Mouse (Mus musculus) forebrain, embryonic 13.5 days (tissue): ENCODE data around the gene Mydgf. TPM values are rescaled to one million over a fixed set of nuclear protein-coding genes. Genes with fewer than 3 reads are reported as not detected.

Experiments
- ATAC-seq: fragments of 200-750 bp; cut with Nextera tagmentation; 2 replicates; pipeline ENCODE4 v1.8.0; 2017
- H3K27ac ChIP-seq: fragments of 300-500 bp; sonication (generic); 2 replicates; pipeline ENCODE4 v1.5.1; 2015; ENCODE audit warnings: inconsistent platforms, mild to moderate bottlenecking, moderate library complexity
- H3K27me3 ChIP-seq: fragments of 300-500 bp; sonication (generic); 2 replicates; pipeline ENCODE4 v1.6.1; 2015; ENCODE audit warnings: mild to moderate bottlenecking, inconsistent platforms
- H3K36me3 ChIP-seq: fragments of 300-500 bp; sonication (generic); 2 replicates; pipeline ENCODE4 v1.6.1; 2015; ENCODE audit warnings: mild to moderate bottlenecking, inconsistent platforms; ENCODE audit not compliant: poor library complexity, severe bottlenecking
- H3K4me1 ChIP-seq: fragments of 300-500 bp; sonication (generic); 2 replicates; pipeline ENCODE4 v1.6.1; 2015; ENCODE audit warnings: inconsistent platforms
- H3K4me2 ChIP-seq: fragments of 300-500 bp; sonication (generic); 2 replicates; pipeline ENCODE4 v1.6.1; 2015; ENCODE audit warnings: inconsistent platforms, mild to moderate bottlenecking, moderate library complexity
- H3K4me3 ChIP-seq: fragments of 300-500 bp; sonication (generic); 2 replicates; pipeline ENCODE4 v1.5.1; 2015; ENCODE audit warnings: mild to moderate bottlenecking, inconsistent platforms
- H3K9ac ChIP-seq: fragments of 300-500 bp; sonication (generic); 2 replicates; pipeline ENCODE4 v1.6.1; 2015; ENCODE audit warnings: mild to moderate bottlenecking, inconsistent platforms
- H3K9me3 ChIP-seq: fragments of 300-500 bp; sonication (generic); replicated peaks from 2 replicates; pipeline ENCODE4 v1.6.1; 2016; ENCODE audit warnings: inconsistent platforms
- WGBS: fragments of 180-500 bp; shearing (Covaris S2); methylation state at CpG from one replicate; pipeline ENCODE4 v1.1.7; 2015; 5-methylcytosine and 5-hydroxymethylcytosine counted together
- polyA plus RNA-seq: library from polyadenylated mRNA; unstranded; fragments of >200 nt; fragmentation: Nextera tagmentation; extraction: Ambion mirVana; gene quantifications from 2 replicates; pipeline ENCODE4 v1.2.1, GENCODE M21; 2015

The Mydgf gene
- polyA plus RNA-seq, 1 experiment from 2014 or later: 56.8 TPM

GRCm38 (mm10) chr17:56208821-56209220 lies 25.1 kb upstream of the Mydgf start:
- no peak for ATAC-seq
- Histone ChIP-seq H3K9me3 (no peaks in the 10 kb centered on the region), H3K4me2 (no peak overlapping the region), H3K27me3 (no peaks in the 10 kb centered on the region), H3K4me3 (no peak overlapping the region), H3K9ac (no peak overlapping the region), H3K27ac (no peak overlapping the region), H3K36me3 (peaks cover 87% of the 10 kb centered on the region), H3K4me1 (no peaks in the 10 kb centered on the region)
- 93% methylated on average over 3 of the region's 3 CpGs for WGBS

DNA sequence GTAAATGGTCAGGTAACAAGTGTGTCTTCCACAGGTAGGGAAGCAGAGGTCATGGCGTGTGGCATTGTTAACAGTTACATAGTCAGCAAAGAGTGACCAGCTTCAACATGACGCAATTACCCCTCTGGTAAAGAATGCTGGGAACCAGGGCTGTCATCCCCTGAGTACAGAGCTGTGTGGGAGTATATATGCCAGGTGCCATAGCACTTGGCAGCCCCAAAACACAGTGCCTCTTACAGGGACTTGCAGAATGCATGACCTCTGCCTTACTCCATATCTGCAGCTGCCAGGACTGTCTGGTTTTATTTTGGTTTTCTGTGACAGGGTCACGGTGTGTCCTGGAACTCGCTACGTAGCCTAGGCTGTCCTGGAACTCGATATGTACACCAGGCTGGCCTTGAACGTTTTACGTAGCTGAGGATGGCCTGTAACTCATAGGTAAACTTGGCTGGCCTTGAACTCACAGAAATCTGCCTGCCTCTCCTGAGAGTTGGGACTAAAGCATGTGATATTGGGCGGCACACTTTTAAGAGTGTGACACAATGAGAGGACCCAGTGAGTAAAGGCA lies 24.3 kb upstream of the Mydgf start:
- no peak for ATAC-seq
- Histone ChIP-seq H3K9ac (no peak overlapping the region), H3K4me3 (no peak overlapping the region), H3K36me3 (peaks cover 93% of the 10 kb centered on the region), H3K9me3 (no peaks in the 10 kb centered on the region), H3K4me2 (no peak overlapping the region), H3K4me1 (no peaks in the 10 kb centered on the region), H3K27me3 (no peaks in the 10 kb centered on the region), H3K27ac (no peak overlapping the region)
- WGBS: 94% methylated on average over 9 of the region's 9 CpGs

DNA sequence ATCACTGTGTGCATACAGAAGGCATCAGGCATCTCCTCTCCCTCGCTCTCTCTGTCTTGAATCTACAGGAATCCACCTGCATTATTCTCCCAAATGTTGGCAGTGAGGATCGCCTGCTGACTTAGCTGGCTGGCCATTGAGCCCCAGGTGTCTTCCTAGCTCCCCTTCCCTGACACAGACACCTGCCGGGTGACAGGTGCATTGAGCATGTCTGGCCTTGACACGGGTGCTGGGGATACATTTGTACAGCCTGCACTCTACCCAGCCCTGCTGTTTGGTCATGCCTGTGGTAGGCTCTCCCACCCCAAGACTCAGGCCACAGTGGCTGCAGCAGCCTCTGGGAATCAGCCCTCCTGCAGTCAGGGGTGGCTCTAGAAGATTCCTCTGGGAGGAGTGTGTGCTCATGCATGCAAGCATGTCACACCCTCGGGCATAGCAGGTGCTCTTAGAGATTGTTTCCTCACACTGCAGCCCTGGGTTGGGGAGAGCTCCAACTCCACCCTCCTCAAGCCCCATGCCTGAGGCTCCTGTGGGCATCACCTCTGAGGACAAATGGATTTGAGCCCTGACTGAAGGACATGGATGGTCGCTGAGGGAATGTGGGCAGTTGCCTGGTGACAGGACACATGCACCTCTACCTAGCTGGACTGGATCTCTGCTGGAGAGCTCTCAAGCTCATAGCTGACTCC lies 23.4 kb upstream of the Mydgf start:
- Histone ChIP-seq H3K4me2 (no peak overlapping the region), H3K27me3 (no peaks in the 10 kb centered on the region), H3K4me1 (no peaks in the 10 kb centered on the region), H3K4me3 (no peak overlapping the region), H3K9ac (no peak overlapping the region), H3K36me3 (peaks cover 99% of the 10 kb centered on the region), H3K27ac (no peak overlapping the region), H3K9me3 (no peaks in the 10 kb centered on the region)
- 88% methylated on average over 6 of the region's 6 CpGs for WGBS
- no peak for ATAC-seq

GRCm38 (mm10) chr17:56206276-56206884 lies 22.7 kb upstream of the Mydgf start:
- Histone ChIP-seq H3K4me2 (no peak overlapping the region), H3K9ac (no peak overlapping the region; the same call in 1 of the 2 replicates), H3K4me3 (no peak overlapping the region), H3K4me1 (no peaks in the 10 kb centered on the region), H3K27ac (no peak overlapping the region), H3K36me3 (peaks cover 100% of the 10 kb centered on the region), H3K27me3 (no peaks in the 10 kb centered on the region), H3K9me3 (no peaks in the 10 kb centered on the region)
- no peak for ATAC-seq
- 95% methylated on average over 10 of the region's 10 CpGs for WGBS

DNA sequence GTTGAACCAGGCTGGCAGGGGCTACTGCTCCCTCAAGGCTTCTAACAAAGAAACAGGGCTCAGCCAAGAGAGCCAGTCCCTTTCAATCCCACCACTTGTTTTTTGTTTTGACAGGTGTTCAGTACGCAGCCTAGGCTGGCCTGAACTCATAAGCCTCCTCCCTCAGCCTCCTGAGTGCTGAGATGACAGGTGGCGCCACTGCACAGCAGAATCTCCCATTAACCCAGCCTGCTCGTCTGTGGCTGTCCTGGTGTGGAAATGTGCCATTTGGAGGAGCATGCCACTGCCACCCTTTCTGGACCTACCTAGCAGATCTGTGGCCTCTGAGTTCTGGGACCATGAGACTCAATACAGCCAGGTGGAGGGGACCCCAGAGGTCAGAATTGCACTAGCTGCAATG lies 20.0 kb upstream of the Mydgf start:
- H3K4me2 ChIP-seq: no peak overlapping the region
- H3K27ac ChIP-seq: no peak overlapping the region
- 66% methylated on average over 3 of the region's 3 CpGs for WGBS
- H3K4me3 ChIP-seq: no peak overlapping the region
- peaks cover 94% of the 10 kb centered on the region for H3K36me3 ChIP-seq
- no peak overlapping the region for H3K9ac ChIP-seq
- H3K4me1 ChIP-seq: no peaks in the 10 kb centered on the region
- ATAC-seq: no peak
- no peaks in the 10 kb centered on the region for H3K27me3 ChIP-seq
- no peaks in the 10 kb centered on the region for H3K9me3 ChIP-seq

DNA sequence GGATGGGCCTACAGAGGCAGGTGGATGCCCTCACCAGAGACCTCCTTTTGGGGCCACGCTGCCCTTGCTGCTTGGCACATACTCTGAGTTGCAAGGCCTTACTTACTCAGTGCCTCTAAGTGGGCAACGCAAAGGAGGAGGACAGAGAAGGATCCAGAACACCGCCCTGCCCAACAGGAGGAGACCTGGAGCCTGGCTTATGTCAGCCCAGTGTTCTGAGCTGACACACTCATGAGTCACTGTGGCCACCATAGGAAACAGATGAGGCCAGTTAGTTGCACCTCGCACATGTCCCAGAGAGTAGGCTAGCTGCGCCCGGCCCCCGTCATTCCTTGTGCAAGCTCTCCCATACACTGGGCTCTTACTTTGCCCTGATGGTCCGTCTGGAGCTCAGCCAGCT lies 18.8 kb upstream of the Mydgf start:
- 97% methylated on average over 8 of the region's 8 CpGs for WGBS

DNA sequence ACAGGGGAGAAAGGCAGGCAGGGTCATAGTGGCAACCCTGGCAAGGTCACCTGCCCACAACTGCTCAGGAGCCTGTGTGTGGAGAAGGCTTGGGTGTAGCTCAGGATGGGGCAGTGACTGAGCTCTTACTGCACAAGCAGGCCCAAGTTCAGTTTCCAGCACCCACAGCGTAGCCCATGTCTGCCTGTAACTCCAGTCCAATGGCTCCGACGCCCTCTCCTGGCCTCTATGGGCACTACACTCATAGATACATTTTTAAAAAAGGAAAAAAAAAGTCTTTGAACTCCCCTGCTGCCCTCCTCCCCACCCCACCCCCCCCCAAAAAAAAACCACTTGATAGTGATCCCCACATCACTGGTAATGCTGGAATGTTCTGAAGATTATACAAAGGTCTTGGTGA lies 17.9 kb upstream of the Mydgf start:
- no peak overlapping the region for H3K4me2 ChIP-seq
- 70% methylated on average over 3 of the region's 3 CpGs for WGBS
- H3K27ac ChIP-seq: no peak overlapping the region
- H3K4me3 ChIP-seq: no peak overlapping the region
- ATAC-seq: no peak
- H3K9ac ChIP-seq: no peak overlapping the region
- no peaks in the 10 kb centered on the region for H3K27me3 ChIP-seq
- peaks cover 94% of the 10 kb centered on the region for H3K36me3 ChIP-seq
- H3K4me1 ChIP-seq: no peaks in the 10 kb centered on the region
- H3K9me3 ChIP-seq: no peaks in the 10 kb centered on the region

More for the DNA sequence above, 18.8 kb upstream of the Mydgf start:
- H3K9ac ChIP-seq: no peak overlapping the region
- H3K27me3 ChIP-seq: no peaks in the 10 kb centered on the region
- no peak overlapping the region for H3K4me3 ChIP-seq
- H3K4me2 ChIP-seq: no peak overlapping the region
- H3K4me1 ChIP-seq: no peaks in the 10 kb centered on the region
- ATAC-seq: no peak
- peaks cover 94% of the 10 kb centered on the region for H3K36me3 ChIP-seq
- no peak overlapping the region for H3K27ac ChIP-seq
- no peaks in the 10 kb centered on the region for H3K9me3 ChIP-seq

GRCm38 (mm10) chr17:56200586-56200985 lies 16.9 kb upstream of the Mydgf start:
- H3K9me3 ChIP-seq: no peaks in the 10 kb centered on the region
- H3K36me3 ChIP-seq: peaks cover 94% of the 10 kb centered on the region
- no peak overlapping the region for H3K9ac ChIP-seq
- no peak overlapping the region for H3K27ac ChIP-seq
- 82% methylated on average over 9 of the region's 9 CpGs for WGBS
- H3K4me2 ChIP-seq: no peak overlapping the region
- no peak for ATAC-seq
- no peak overlapping the region for H3K4me3 ChIP-seq
- H3K4me1 ChIP-seq: no peaks in the 10 kb centered on the region
- H3K27me3 ChIP-seq: no peaks in the 10 kb centered on the region

- Histone ChIP-seq H3K4me1 (no peaks in the 10 kb centered on the region), H3K9me3 (no peaks in the 10 kb centered on the region), H3K4me3 (no peak overlapping the region), H3K27me3 (no peaks in the 10 kb centered on the region), H3K27ac (no peak overlapping the region), H3K4me2 (no peak overlapping the region), H3K36me3 (peaks cover 94% of the 10 kb centered on the region), H3K9ac (no peak overlapping the region)
- 73% methylated on average over 2 of the region's 2 CpGs for WGBS
- no peak for ATAC-seq
These were observed 13.1 kb upstream of the Mydgf start for GRCm38 (mm10) chr17:56196860-56197259.

DNA sequence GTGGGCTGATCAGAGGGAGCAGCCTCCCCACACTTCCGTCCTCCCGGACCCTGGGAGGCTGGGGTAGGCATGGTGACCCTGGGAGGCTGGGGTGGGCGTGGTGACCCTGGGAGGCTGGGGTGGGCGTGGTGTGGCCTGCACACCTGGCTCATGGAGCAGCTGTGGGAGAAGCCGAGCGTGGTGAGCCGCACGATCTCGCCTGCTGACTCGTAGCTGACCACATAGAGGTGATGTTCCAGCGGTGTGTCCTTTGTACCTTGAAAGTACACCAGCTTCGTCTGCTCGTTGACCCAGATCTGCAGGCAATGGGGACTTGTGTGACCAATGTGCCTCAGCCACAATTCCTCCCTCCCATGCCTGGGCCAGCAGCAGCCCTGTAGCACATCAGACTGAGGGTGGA lies 11.0 kb upstream of the Mydgf start:
- H3K4me1 ChIP-seq: no peaks in the 10 kb centered on the region
- H3K36me3 ChIP-seq: peaks cover 97% of the 10 kb centered on the region
- H3K27ac ChIP-seq: no peak overlapping the region
- 93% methylated on average over 13 of the region's 13 CpGs for WGBS
- H3K9ac ChIP-seq: no peak overlapping the region
- no peak overlapping the region for H3K4me3 ChIP-seq
- no peak overlapping the region for H3K4me2 ChIP-seq
- H3K9me3 ChIP-seq: no peaks in the 10 kb centered on the region
- no peaks in the 10 kb centered on the region for H3K27me3 ChIP-seq
- ATAC-seq: no peak

GRCm38 (mm10) chr17:56194357-56194756 lies 10.6 kb upstream of the Mydgf start:
- Histone ChIP-seq H3K4me1 (no peaks in the 10 kb centered on the region), H3K27ac (no peak overlapping the region), H3K27me3 (no peaks in the 10 kb centered on the region), H3K4me2 (no peak overlapping the region), H3K9ac (no peak overlapping the region), H3K4me3 (no peak overlapping the region), H3K9me3 (no peaks in the 10 kb centered on the region), H3K36me3 (peaks cover 100% of the 10 kb centered on the region)
- ATAC-seq: no peak
- 92% methylated on average over 12 of the region's 12 CpGs for WGBS

- WGBS: 87% methylated on average over 6 of the region's 6 CpGs
These were observed 7.5 kb upstream of the Mydgf start for GRCm38 (mm10) chr17:56191266-56191665.

More at GRCm38 (mm10) chr17:56191266-56191665, 7.5 kb upstream of the Mydgf start:
- H3K4me2 ChIP-seq: no peak overlapping the region
- no peaks in the 10 kb centered on the region for H3K4me1 ChIP-seq
- no peaks in the 10 kb centered on the region for H3K9me3 ChIP-seq
- H3K9ac ChIP-seq: no peak overlapping the region
- H3K27me3 ChIP-seq: no peaks in the 10 kb centered on the region
- H3K27ac ChIP-seq: no peak overlapping the region
- no peak for ATAC-seq
- H3K4me3 ChIP-seq: no peak overlapping the region
- H3K36me3 ChIP-seq: peaks cover 99% of the 10 kb centered on the region
